Mouse (Mus musculus) midbrain, embryonic 10.5 days (tissue): ENCODE data around the gene Zg16. TPM values are rescaled to one million over a fixed set of nuclear protein-coding genes. Genes with fewer than 3 reads are reported as not detected.
A peak's percentile ranks its signal among the peaks of the same experiment; 100 is the strongest.
"Not testable (repeated sequence)": the region's sequence is repeated elsewhere in the genome, so short reads cannot be mapped to it uniquely, and the experiment has no call there.

Source experiments
- DNase-seq: peaks from one replicate; pipeline ENCODE4 v3.0.0-alpha.2; 2017; ENCODE audit warnings: low spot score
- H3K27ac ChIP-seq: fragments of 300-500 bp; sonication (generic); replicated peaks from 2 replicates; pipeline ENCODE4 v1.5.1; 2016; ENCODE audit warnings: mild to moderate bottlenecking
- H3K27me3 ChIP-seq: fragments of 300-500 bp; sonication (generic); 2 replicates; pipeline ENCODE4 v1.6.1; 2016; ENCODE audit warnings: low read depth, mild to moderate bottlenecking; ENCODE audit not compliant: poor library complexity, severe bottlenecking
- H3K36me3 ChIP-seq: fragments of 300-500 bp; sonication (generic); 2 replicates; pipeline ENCODE4 v1.6.1; 2016; ENCODE audit warnings: mild to moderate bottlenecking, moderate library complexity
- H3K4me1 ChIP-seq: fragments of 300-500 bp; sonication (generic); 2 replicates; pipeline ENCODE4 v1.6.1; 2016
- H3K4me3 ChIP-seq: fragments of 300-500 bp; sonication (generic); 2 replicates; pipeline ENCODE4 v1.5.1; 2016; ENCODE audit warnings: mild to moderate bottlenecking, moderate library complexity
- H3K9me3 ChIP-seq: fragments of 300-500 bp; sonication (generic); replicated peaks from 2 replicates; pipeline ENCODE4 v1.6.1; 2016; ENCODE audit warnings: mild to moderate bottlenecking
- WGBS: fragments of 180-500 bp; shearing (Covaris S2); methylation state at CpG from one replicate; pipeline ENCODE4 v1.1.7; 2016; 5-methylcytosine and 5-hydroxymethylcytosine counted together
- polyA plus RNA-seq: library from polyadenylated mRNA; unstranded; fragments of >200 nt; fragmentation: Nextera tagmentation; extraction: Ambion mirVana; gene quantifications from 2 replicates; pipeline ENCODE4 v1.2.1, GENCODE M21; 2016

Zg16 gene
- not detected in 2 replicates for polyA plus RNA-seq

- WGBS = 92% methylated on average over 6 of the region's 6 CpGs
- not testable (repeated sequence) for H3K27me3 ChIP-seq, H3K9me3 ChIP-seq, DNase-seq, H3K36me3 ChIP-seq, H3K27ac ChIP-seq, H3K4me3 ChIP-seq
- H3K4me1 ChIP-seq = peaks cover 32% of the 10 kb centered on the region
These were observed at the start of gene Zg16 for GRCm38 (mm10) chr7:127087278-127088010. Gene Zg16 (minus strand): TSS chr7:127087328.

GRCm38 (mm10) chr7:127136181-127137071 is 49.3 kb upstream of the Zg16 start:
- no peak for DNase-seq
- no peak overlapping the region for H3K27ac ChIP-seq
- no peaks in the 10 kb centered on the region for H3K9me3 ChIP-seq
- peaks cover 11% of the 10 kb centered on the region for H3K4me1 ChIP-seq
- no peaks in the 10 kb centered on the region for H3K36me3 ChIP-seq
- no peaks in the 10 kb centered on the region for H3K27me3 ChIP-seq
- no peak overlapping the region for H3K4me3 ChIP-seq
- 85% methylated on average over 22 of the region's 22 CpGs for WGBS

- Histone ChIP-seq H3K9me3 (no peaks in the 10 kb centered on the region), H3K4me3 (no peak overlapping the region), H3K4me1 (peaks cover 13% of the 10 kb centered on the region), H3K27ac (peak overlapping the region; percentile 28), H3K36me3 (no peaks in the 10 kb centered on the region), H3K27me3 (no peaks in the 10 kb centered on the region)
- WGBS = 87% methylated on average over 11 of the region's 11 CpGs
- DNase-seq = no peak
These were observed 47.8 kb upstream of the Zg16 start for GRCm38 (mm10) chr7:127134821-127135447.

GRCm38 (mm10) chr7:127133125-127133524 is 46.0 kb upstream of the Zg16 start:
- no peak overlapping the region for H3K4me3 ChIP-seq
- H3K4me1 ChIP-seq = peaks cover 15% of the 10 kb centered on the region
- H3K36me3 ChIP-seq = no peaks in the 10 kb centered on the region
- no peaks in the 10 kb centered on the region for H3K27me3 ChIP-seq
- H3K9me3 ChIP-seq = no peaks in the 10 kb centered on the region
- DNase-seq = no peak
- H3K27ac ChIP-seq = no peak overlapping the region
- 57% methylated on average over 5 of the region's 5 CpGs for WGBS

- Histone ChIP-seq H3K27me3 (no peaks in the 10 kb centered on the region), H3K9me3 (peaks cover 1% of the 10 kb centered on the region; the same call in 1 of the 2 replicates), H3K4me1 (peaks cover 15% of the 10 kb centered on the region), H3K4me3 (no peak overlapping the region), H3K36me3 (no peaks in the 10 kb centered on the region), H3K27ac (no peak overlapping the region)
- WGBS = 24% methylated on average over 4 of the region's 4 CpGs
- DNase-seq = no peak
These were observed 42.5 kb upstream of the Zg16 start for GRCm38 (mm10) chr7:127129638-127130037.

GRCm38 (mm10) chr7:127121911-127122270 is 34.8 kb upstream of the Zg16 start, which contains the start of gene Qprt:
Gene Qprt (minus strand): TSS chr7:127122226.
- Histone ChIP-seq H3K4me1 (peaks cover 39% of the 10 kb centered on the region), H3K4me3 (peak within 1 kb of the TSS; percentile 47), H3K9me3 (peaks cover 8% of the 10 kb centered on the region; the same call in 1 of the 2 replicates), H3K27me3 (peaks cover 41% of the 10 kb centered on the region), H3K36me3 (no peaks in the 10 kb centered on the region), H3K27ac (peak within 1 kb of the TSS; percentile 80)
- WGBS = 0% methylated on average over 7 of the region's 7 CpGs
- DNase-seq = peak; percentile 44

GRCm38 (mm10) chr7:127121061-127121910 is 34.2 kb upstream of the Zg16 start:
- peaks cover 39% of the 10 kb centered on the region for H3K4me1 ChIP-seq
- H3K4me3 ChIP-seq = peak overlapping the region; percentile 47
- H3K27ac ChIP-seq = peak overlapping the region; percentile 80
- H3K9me3 ChIP-seq = peaks cover 8% of the 10 kb centered on the region; the same call in 1 of the 2 replicates
- WGBS = 5% methylated on average over 21 of the region's 21 CpGs
- DNase-seq = peak; percentile 64
- H3K27me3 ChIP-seq = peaks cover 41% of the 10 kb centered on the region
- no peaks in the 10 kb centered on the region for H3K36me3 ChIP-seq

GRCm38 (mm10) chr7:127118671-127119445 is 31.7 kb upstream of the Zg16 start:
- Histone ChIP-seq H3K27me3 (peaks cover 41% of the 10 kb centered on the region), H3K9me3 (no peaks in the 10 kb centered on the region), H3K4me3 (no peak overlapping the region), H3K27ac (0 out of 2 replicates have a peak overlapping the region, but pooled peaks have one; percentile 28), H3K36me3 (no peaks in the 10 kb centered on the region), H3K4me1 (peaks cover 39% of the 10 kb centered on the region)
- DNase-seq = no peak
- 47% methylated on average over 14 of the region's 14 CpGs for WGBS

- no peaks in the 10 kb centered on the region for H3K9me3 ChIP-seq
- peak; percentile 25 for DNase-seq
- peaks cover 41% of the 10 kb centered on the region for H3K27me3 ChIP-seq
- WGBS = 51% methylated on average over 5 of the region's 5 CpGs
- H3K4me1 ChIP-seq = peaks cover 48% of the 10 kb centered on the region
- H3K36me3 ChIP-seq = no peaks in the 10 kb centered on the region
- no peak overlapping the region for H3K4me3 ChIP-seq
- no peak overlapping the region for H3K27ac ChIP-seq
These were observed 30.8 kb upstream of the Zg16 start for GRCm38 (mm10) chr7:127117948-127118347.

- peaks cover 25% of the 10 kb centered on the region for H3K27me3 ChIP-seq
- DNase-seq = no peak
- no peaks in the 10 kb centered on the region for H3K36me3 ChIP-seq
- WGBS = 58% methylated on average over 11 of the region's 11 CpGs
- H3K4me1 ChIP-seq = peaks cover 39% of the 10 kb centered on the region
- H3K27ac ChIP-seq = no peak overlapping the region
- no peak overlapping the region for H3K4me3 ChIP-seq
- H3K9me3 ChIP-seq = no peaks in the 10 kb centered on the region
These were observed 29.3 kb upstream of the Zg16 start for GRCm38 (mm10) chr7:127116331-127116935.

- Histone ChIP-seq H3K27ac (no peak overlapping the region), H3K9me3 (no peaks in the 10 kb centered on the region), H3K36me3 (no peaks in the 10 kb centered on the region), H3K4me3 (no peak overlapping the region), H3K4me1 (peaks cover 31% of the 10 kb centered on the region), H3K27me3 (peaks cover 10% of the 10 kb centered on the region)
- no peak for DNase-seq
- WGBS = 91% methylated on average over 11 of the region's 11 CpGs
These were observed 27.8 kb upstream of the Zg16 start for GRCm38 (mm10) chr7:127114920-127115319.
